Mouse (Mus musculus) heart, postnatal 0 days (tissue): ENCODE measurements around the gene Mlxipl. TPM values are rescaled to one million over a fixed set of nuclear protein-coding genes. Genes with fewer than 3 reads are reported as not detected.

Experiments
- ATAC-seq: fragments of 200-750 bp; cut with Nextera tagmentation; 2 replicates; pipeline ENCODE4 v1.8.0; 2017; ENCODE audit warnings: low read depth, moderate number of reproducible peaks, moderate library complexity; ENCODE audit not compliant: insufficient read depth
- DNase-seq: peaks from one replicate; pipeline ENCODE4 v3.0.0-alpha.2; 2016; ENCODE audit warnings: low spot score
- H3K27ac ChIP-seq: fragments of 300-500 bp; sonication (generic); 2 replicates; pipeline ENCODE4 v1.5.1; 2014; ENCODE audit warnings: low read depth, mild to moderate bottlenecking
- H3K27me3 ChIP-seq: fragments of 300-500 bp; sonication (generic); 2 replicates; pipeline ENCODE4 v1.6.1; 2014; ENCODE audit warnings: low read length, mixed read lengths; ENCODE audit not compliant: control insufficient read depth, insufficient read depth
- H3K36me3 ChIP-seq: fragments of 300-500 bp; sonication (generic); replicated peaks from 2 replicates; pipeline ENCODE4 v1.6.1; 2014; ENCODE audit warnings: low read length, mixed read lengths; ENCODE audit not compliant: control insufficient read depth, insufficient read depth
- H3K4me1 ChIP-seq: fragments of 300-500 bp; sonication (generic); 2 replicates; pipeline ENCODE4 v1.6.1; 2014; ENCODE audit warnings: antibody characterized with exemption; ENCODE audit not compliant: control insufficient read depth, insufficient read depth
- H3K4me2 ChIP-seq: fragments of 300-500 bp; sonication (generic); 2 replicates; pipeline ENCODE4 v1.6.1; 2014; ENCODE audit warnings: low read depth, mild to moderate bottlenecking, low read length, moderate library complexity
- H3K4me3 ChIP-seq: fragments of 300-500 bp; sonication (generic); 2 replicates; pipeline ENCODE4 v1.5.1; 2014; ENCODE audit warnings: low read depth, low read length
- H3K9ac ChIP-seq: fragments of 300-500 bp; sonication (generic); replicated peaks from 2 replicates; pipeline ENCODE4 v1.6.1; 2014; ENCODE audit warnings: low read depth, low read length, mixed read lengths
- H3K9me3 ChIP-seq: fragments of 300-500 bp; sonication (generic); replicated peaks from 2 replicates; pipeline ENCODE4 v1.6.1; 2016; ENCODE audit warnings: low read length; ENCODE audit not compliant: control insufficient read depth
- CTCF ChIP-seq: IDR thresholded peaks from 2 replicates; pipeline ENCODE4 v1.5.1; 2016; ENCODE audit warnings: antibody characterized with exemption, control low read depth, low read depth
- EP300 ChIP-seq: IDR thresholded peaks from 2 replicates; pipeline ENCODE4 v1.6.1; 2016; ENCODE audit warnings: antibody characterized with exemption, low read depth
- WGBS: fragments of 180-500 bp; shearing (Covaris S2); extraction: QIAGEN DNeasy Blood & Tissue Kit; methylation state at CpG from one replicate; pipeline ENCODE4 v1.1.7; 2014; 5-methylcytosine and 5-hydroxymethylcytosine counted together
- polyA plus RNA-seq: library from polyadenylated mRNA; unstranded; fragments of >200 nt; fragmentation: Nextera tagmentation; extraction: Ambion mirVana; gene quantifications from 2 replicates; pipeline ENCODE4 v1.2.1, GENCODE M21; 2015
- total RNA-seq: library from RNA; depleted of rRNA; stranded (reverse); fragments of >200 nt; gene quantifications from 2 replicates; pipeline ENCODE4 v1.2.3, GENCODE M21; 2014; ENCODE audit warnings: low replicate concordance; rRNA removed

Gene Mlxipl
- total and polyA plus RNA-seq, 2 experiments from 2014 or later, result 5.3 to 16.0 TPM

- H3K36me3 ChIP-seq, result peaks cover 21% of the 10 kb centered on the region
- H3K9ac ChIP-seq, result peak overlapping the region; percentile 73
- H3K4me2 ChIP-seq, result peak overlapping the region; percentile 72
- TF ChIP-seq CTCF (no peak), EP300 (no peak)
- WGBS, result 23% methylated on average over 10 of the region's 10 CpGs
- H3K9me3 ChIP-seq, result peaks cover 3% of the 10 kb centered on the region; the same call in 1 of the 2 replicates
- peak overlapping the region; percentile 95 for H3K27ac ChIP-seq
- H3K27me3 ChIP-seq, result no peaks in the 10 kb centered on the region
- H3K4me3 ChIP-seq, result peak overlapping the region; percentile 96
- no peak for DNase-seq
- H3K4me1 ChIP-seq, result peaks cover 28% of the 10 kb centered on the region
- ATAC-seq, result no peak
Measured at GRCm38 (mm10) chr5:135186231-135186620, 96.5 kb downstream of the Mlxipl start.

DNA sequence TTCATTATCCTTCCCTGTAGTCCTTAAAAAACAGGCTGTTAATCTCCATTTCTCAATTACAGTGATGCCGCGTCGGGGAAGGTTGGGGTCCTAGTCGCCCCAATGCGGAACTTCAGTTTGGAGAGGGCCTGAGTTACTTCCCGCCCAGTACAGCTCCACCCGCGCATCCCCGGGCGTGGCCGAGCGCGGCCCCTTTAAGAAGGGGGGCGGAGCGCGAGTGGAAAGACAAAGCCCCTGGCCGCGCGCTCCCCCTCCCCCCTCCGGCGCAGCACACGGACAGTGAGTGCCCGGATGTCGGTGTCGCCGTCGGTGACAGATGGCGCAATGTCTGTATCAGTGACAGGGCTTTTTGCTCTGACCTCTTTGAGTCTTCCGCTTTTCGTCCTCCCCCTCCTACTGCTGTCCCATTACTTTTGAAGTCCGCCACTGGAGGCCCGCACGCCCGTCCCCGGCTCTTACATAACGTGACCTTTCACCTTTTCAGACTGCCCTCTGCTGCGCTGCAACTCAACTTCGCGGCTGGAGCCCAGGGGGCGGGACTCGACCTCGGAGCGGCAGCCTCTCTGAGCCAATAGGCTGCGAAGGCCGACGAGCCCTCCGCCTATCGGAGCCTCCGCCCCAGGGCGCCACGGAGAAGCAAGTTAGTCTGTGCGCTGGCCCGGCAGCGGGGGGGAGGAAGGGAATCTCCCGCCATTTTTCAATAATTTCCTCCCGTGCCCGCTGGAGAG is 97.1 kb downstream of the Mlxipl start, which contains the start of gene Baz1b:
Baz1b (plus strand) TSS at position 644 of the 728 bp plus-strand sequence.
- ATAC-seq (peak; percentile 96), DNase-seq (peak; percentile 97)
- H3K4me3 ChIP-seq, result peak within 1 kb of the TSS; percentile 96
- H3K4me2 ChIP-seq, result peak within 1 kb of the TSS; percentile 72
- no peak; the same call in none of the 2 replicates for TF ChIP-seq EP300
- TF ChIP-seq CTCF, result no peak
- peaks cover 28% of the 10 kb centered on the region for H3K4me1 ChIP-seq
- no peaks in the 10 kb centered on the region for H3K27me3 ChIP-seq
- H3K36me3 ChIP-seq, result peaks cover 15% of the 10 kb centered on the region
- H3K27ac ChIP-seq, result peak within 1 kb of the TSS; percentile 95
- H3K9me3 ChIP-seq, result peaks cover 3% of the 10 kb centered on the region; the same call in 1 of the 2 replicates
- WGBS, result under 1% methylated on average over 57 of the region's 57 CpGs
- H3K9ac ChIP-seq, result peak within 1 kb of the TSS; percentile 73

- peak; percentile 33 for ATAC-seq
- Histone ChIP-seq H3K36me3 (peaks cover 7% of the 10 kb centered on the region; the same call in 1 of the 2 replicates), H3K4me3 (peak overlapping the region; percentile 96), H3K27me3 (no peaks in the 10 kb centered on the region), H3K4me2 (peak overlapping the region; percentile 65), H3K4me1 (peaks cover 28% of the 10 kb centered on the region), H3K9me3 (peaks cover 3% of the 10 kb centered on the region; the same call in 1 of the 2 replicates), H3K9ac (peak overlapping the region; percentile 73), H3K27ac (peak overlapping the region; percentile 95)
- TF ChIP-seq CTCF (no peak), EP300 (no peak; the same call in 1 of the 2 replicates)
- WGBS, result under 1% methylated on average over 92 of the region's 102 CpGs
- DNase-seq, result no peak
Measured at GRCm38 (mm10) chr5:135187349-135188213, 97.9 kb downstream of the Mlxipl start.

Other genes starting within 250 kb of the Mlxipl start
- gene Tmem270, start 183.2 kb upstream of the Mlxipl start, total RNA-seq, result not detected in 2 replicates
- gene Tmem270, start 183.2 kb upstream of the Mlxipl start, polyA plus RNA-seq, result not detected in 2 replicates
- gene Cldn13, start 174.4 kb upstream of the Mlxipl start, total RNA-seq, result not detected in 2 replicates
- gene Cldn13, start 174.4 kb upstream of the Mlxipl start, polyA plus RNA-seq, result 0.18 and 0.22 TPM in 2 replicates
- gene Mettl27, start 157.5 kb upstream of the Mlxipl start, total RNA-seq, result 4.6 and 9.4 TPM in 2 replicates
- gene Mettl27, start 157.5 kb upstream of the Mlxipl start, polyA plus RNA-seq, result 6.4 and 8.3 TPM in 2 replicates
- gene Cldn4, start 143.0 kb upstream of the Mlxipl start, total RNA-seq, result 0.12 and 10.2 TPM in 2 replicates
- 0.18 TPM in 1 of 2 replicates, not detected in the other for gene Cldn4, start 143.0 kb upstream of the Mlxipl start, polyA plus RNA-seq
- 3.8 and 15.2 TPM in 2 replicates for gene Cldn3, start 103.7 kb upstream of the Mlxipl start, total RNA-seq
- 1.4 and 4.5 TPM in 2 replicates for gene Cldn3, start 103.7 kb upstream of the Mlxipl start, polyA plus RNA-seq
- 55.6 and 60.8 TPM in 2 replicates for gene Abhd11, start 80.7 kb upstream of the Mlxipl start, total RNA-seq
- 99.5 and 100 TPM in 2 replicates for gene Abhd11, start 80.7 kb upstream of the Mlxipl start, polyA plus RNA-seq
- 2.3 and 3.7 TPM in 2 replicates for gene Stx1a, start 66.4 kb upstream of the Mlxipl start, total RNA-seq
- gene Stx1a, start 66.4 kb upstream of the Mlxipl start, polyA plus RNA-seq, result 2.3 and 2.5 TPM in 2 replicates
- gene Dnajc30, start 25.7 kb upstream of the Mlxipl start, total RNA-seq, result 7.7 and 19.7 TPM in 2 replicates
- 33.6 and 34.1 TPM in 2 replicates for gene Dnajc30, start 25.7 kb upstream of the Mlxipl start, polyA plus RNA-seq
- 34.2 and 49.6 TPM in 2 replicates for gene Bud23, start 24.9 kb upstream of the Mlxipl start, total RNA-seq
- gene Bud23, start 24.9 kb upstream of the Mlxipl start, polyA plus RNA-seq, result 33.7 and 38.2 TPM in 2 replicates
- 3.7 and 5.6 TPM in 2 replicates for gene Vps37d, start 11.6 kb upstream of the Mlxipl start, total RNA-seq
- 1.0 and 1.1 TPM in 2 replicates for gene Vps37d, start 11.6 kb upstream of the Mlxipl start, polyA plus RNA-seq
- 30.0 and 66.2 TPM in 2 replicates for gene Tbl2, start 59.8 kb downstream of the Mlxipl start, total RNA-seq
- gene Tbl2, start 59.8 kb downstream of the Mlxipl start, polyA plus RNA-seq, result 10.4 and 11.3 TPM in 2 replicates
- gene Bcl7b, start 78.4 kb downstream of the Mlxipl start, total RNA-seq, result 10.6 and 23.2 TPM in 2 replicates
- gene Bcl7b, start 78.4 kb downstream of the Mlxipl start, polyA plus RNA-seq, result 51.8 and 54.5 TPM in 2 replicates
- gene Baz1b, start 97.4 kb downstream of the Mlxipl start, total RNA-seq, result 21.3 and 30.0 TPM in 2 replicates
- 11.9 and 13.1 TPM in 2 replicates for gene Baz1b, start 97.4 kb downstream of the Mlxipl start, polyA plus RNA-seq
- 3.3 and 7.4 TPM in 2 replicates for gene Fzd9, start 161.3 kb downstream of the Mlxipl start, total RNA-seq
- gene Fzd9, start 161.3 kb downstream of the Mlxipl start, polyA plus RNA-seq, result 1.8 and 2.4 TPM in 2 replicates